Mouse (Mus musculus) cerebellum, adult 11 months (tissue): ENCODE measurements at regions not wholly inside any gene's neighbourhood (a gene's known extent, or its start where the extent isn't known, plus 50 kb on each side); places are given as distances from the start of the nearest gene placed in this dataset.

ENCODE experiments used
- DNase-seq: peaks from one replicate; pipeline ENCODE4 v3.0.0; 2022

DNA sequence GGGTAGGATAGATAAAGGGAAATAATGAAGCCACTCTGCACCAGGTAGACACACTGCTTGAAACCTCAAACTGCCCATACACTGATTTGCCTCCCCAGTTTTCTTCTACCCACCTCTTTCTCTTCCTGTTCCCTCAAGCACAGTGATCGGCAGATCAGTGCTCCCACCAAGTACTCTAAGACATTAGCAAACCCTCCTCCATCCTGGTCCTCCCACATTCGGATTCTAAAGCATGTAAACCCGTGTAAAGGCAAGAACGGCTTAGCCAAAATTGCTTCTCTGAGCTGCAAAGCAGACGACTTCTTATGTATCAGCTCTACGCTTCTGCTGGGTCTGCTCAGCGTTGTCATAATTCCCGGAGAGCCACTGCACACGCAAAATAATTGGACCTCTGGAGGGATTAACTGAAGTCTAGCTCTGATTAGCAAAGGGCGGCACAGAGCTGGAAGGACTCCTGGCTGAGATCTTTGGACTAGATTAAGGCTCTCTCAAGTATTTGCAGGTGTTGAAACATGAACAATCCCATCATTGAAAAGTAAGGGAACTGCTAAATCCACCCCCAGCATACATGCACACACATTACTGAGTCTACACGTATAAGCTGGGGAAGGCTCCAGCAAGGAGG is 67.2 kb downstream of the Mtx3 start:
- no peak for DNase-seq

- no peak for DNase-seq
Measured at GRCm38 (mm10) chr13:92912661-92913060, 68.1 kb downstream of the Mtx3 start.

DNA sequence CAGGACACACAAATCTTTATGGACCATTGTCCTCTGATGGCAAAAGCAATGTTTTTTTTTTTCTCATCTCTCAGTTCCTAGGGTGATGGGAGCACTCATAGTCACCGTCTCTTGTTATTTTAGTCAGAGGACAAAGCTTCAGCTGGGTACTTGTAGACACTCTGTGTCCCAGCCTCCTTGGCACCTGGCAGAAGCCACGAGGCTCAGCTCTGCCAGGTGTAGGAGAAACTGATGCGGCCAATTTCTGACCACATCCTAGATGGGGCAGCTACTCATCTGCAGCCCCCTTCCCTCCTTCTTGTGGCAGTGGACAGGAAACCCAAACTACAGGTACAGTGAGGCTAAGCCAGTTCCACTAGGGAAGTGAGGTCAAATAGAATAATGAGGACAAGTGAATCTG is 70.1 kb downstream of the Mtx3 start:
- no peak for DNase-seq

- peak; percentile 73 for DNase-seq
Measured at GRCm38 (mm10) chr13:92915221-92915839, 70.8 kb downstream of the Mtx3 start.

DNA sequence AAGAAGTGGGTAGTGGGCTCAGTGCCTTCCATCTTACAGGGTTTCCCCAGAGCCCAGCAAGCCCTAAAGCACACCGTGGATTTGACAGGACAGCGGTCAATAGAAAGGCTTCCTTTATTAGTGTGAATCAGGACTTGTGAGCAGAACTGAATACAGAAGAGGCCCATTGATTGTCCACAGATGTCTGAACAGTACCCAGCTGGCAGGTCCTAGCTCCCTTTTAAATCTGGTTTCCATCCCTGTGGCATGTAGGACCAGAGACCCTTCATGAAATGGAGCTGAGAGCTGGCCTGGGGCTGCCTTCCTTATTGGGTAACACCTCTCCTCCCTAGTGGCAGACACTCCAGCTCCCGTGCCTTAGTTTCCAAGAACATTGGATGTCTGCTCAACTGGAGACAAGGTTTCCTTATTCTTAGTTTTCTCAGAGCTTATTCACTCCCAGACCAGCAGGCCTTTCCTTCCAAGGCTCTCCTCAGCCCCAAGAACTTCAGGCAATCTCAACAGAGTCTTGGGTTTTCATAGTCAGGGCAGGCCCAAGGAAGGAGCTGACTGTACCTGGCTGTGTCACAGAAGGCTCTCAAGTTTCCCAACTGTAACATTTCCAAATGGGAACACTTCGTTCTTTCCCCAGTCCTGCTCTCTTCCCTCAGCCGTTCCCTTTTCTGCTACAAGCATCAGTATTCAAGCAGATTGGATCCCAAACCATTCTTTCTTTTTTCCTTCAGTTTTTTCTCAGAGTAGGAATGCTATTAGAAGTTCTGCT is 71.6 kb downstream of the Mtx3 start:
- no peak for DNase-seq

DNA sequence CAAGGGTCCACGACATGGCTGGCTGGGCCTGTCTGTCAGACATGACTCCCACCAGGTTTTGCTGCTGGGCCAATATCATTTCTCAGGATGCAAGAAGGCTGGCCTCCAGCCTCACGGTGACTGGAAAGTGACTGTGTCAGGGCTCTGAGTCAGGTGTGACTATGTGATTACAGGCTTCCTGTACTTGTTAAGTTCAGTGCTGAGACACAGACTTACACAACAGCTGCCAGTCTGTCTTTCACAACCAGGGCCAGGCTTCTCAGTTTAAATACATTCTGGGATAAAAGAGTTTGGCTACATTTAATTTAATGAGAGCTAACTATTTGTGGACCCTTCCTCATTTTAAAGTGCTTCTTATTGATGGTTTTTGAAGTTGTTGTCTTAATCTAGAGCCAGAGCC is 75.3 kb downstream of the Mtx3 start:
- DNase-seq, result no peak

DNA sequence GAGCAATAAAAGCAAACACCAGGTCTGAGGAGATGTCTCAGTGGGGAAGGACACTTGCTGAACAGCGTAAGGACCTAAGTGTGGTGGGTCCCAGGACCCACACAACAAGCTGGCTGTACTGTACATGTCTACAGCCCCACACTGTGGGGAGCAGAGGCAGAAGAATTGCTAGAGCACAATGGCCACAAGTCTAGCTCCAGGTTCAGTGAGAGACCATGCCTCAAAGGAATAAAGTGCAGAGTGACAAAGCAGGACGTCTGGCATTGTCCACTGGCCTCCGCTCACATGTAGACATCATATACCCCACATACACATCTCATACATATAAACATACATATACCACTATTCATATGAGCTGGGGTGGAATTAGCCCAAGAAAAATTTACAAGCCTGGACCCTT is 77.4 kb downstream of the Mtx3 start:
- no peak for DNase-seq

GRCm38 (mm10) chr13:92923496-92923895 is 78.9 kb downstream of the Mtx3 start:
- no peak for DNase-seq

DNA sequence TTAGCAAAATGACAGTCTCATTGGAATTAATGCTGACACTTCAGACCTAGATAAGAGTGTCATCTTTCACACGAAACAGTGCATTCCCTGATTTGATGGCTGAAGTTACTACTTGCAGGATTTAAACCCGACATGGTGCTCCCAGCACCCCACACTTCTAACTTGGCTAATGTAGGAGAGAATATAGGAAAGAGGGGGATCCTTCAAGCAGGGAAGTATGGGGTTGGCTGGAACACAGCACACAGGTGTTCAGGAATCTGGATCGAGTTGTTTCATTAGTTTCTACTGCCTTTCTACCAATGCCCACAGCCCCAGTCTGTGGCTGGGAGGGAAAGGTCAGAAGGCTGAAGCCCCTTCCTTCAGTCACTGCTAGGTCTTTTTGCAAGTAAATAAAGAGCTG is 79.5 kb downstream of the Mtx3 start:
- no peak for DNase-seq

GRCm38 (mm10) chr13:92925196-92925595 is 80.6 kb downstream of the Mtx3 start:
- DNase-seq, result no peak

DNA sequence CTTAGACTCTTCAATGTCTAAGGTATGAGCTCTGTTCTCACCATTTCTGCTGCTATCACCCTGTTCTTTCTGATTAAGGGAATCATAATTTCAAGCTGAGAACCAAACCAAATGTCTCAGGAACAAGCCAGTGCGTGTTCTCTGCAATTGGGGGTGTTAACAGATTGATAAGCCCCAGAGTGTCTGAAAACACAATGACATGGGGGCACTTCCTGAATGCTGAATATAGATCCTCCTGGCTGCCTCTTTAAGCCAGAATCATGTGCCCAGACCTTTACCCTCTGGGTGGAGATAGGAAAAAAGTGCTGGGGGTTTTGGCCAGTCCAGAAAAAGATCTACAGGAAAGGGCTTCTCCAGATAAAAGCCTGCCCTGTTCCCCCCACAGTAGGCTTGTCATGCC is 84.0 kb downstream of the Mtx3 start:
- DNase-seq, result no peak

DNA sequence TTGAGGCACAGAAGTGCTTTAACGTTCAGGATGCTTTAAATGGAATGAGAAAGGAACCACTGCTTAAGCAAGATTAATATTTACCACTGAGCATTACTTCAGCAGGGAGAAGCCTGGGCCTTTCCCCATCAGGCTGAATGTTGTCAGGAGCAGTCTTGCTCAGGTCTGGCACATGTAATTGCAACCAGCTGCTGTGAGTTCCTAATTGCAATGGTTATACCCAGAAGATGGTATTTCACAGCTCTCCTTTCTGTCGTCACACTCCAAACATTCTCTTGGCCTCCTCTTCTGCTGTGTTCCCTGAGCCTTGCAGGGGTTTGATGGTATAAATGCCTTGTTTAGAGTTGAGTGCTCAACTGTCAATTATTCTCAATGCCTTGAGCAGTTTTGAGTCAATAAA is 87.1 kb downstream of the Mtx3 start:
- DNase-seq, result no peak

DNA sequence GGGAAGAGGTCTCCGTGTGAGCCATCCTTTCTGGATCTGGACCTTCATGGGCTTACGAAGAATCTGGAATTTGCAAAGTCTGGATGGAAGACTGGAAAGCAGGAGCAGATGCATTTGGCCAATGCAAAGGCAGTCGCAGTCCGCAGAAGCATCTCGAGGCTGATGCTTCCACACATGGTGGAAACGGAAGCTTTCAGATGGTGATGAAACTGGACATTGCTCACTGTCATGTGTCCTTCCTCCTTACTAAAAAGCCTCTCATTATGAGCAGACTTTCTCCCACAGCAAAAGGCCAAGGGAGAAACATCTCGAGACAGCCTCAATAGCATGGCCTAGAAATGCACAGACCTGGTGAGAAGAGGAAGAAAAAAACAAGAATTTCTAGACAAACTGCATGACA is 94.5 kb downstream of the Mtx3 start:
- no peak for DNase-seq

- no peak for DNase-seq
Measured at GRCm38 (mm10) chr13:92940610-92941009, 96.0 kb downstream of the Mtx3 start.

DNA sequence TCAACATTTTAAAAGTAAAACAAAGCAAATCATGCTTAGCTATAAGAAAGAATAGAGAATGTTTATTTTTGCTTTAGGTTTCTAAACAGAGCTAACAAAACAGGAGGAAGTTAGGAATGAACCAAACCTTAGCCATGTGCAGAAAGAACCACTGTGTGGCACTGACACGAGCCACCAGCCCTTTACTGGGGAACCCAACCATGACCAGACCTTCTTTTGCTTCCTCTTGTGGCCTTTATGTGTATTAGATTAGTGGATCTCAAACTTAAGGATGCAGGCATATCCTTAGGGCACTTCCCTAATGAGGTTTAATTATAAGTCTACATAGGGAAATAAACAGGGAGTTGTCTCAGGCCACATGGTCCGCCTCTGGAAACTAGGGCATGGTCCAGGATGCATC is 104.0 kb downstream of the Mtx3 start:
- DNase-seq, result no peak

DNA sequence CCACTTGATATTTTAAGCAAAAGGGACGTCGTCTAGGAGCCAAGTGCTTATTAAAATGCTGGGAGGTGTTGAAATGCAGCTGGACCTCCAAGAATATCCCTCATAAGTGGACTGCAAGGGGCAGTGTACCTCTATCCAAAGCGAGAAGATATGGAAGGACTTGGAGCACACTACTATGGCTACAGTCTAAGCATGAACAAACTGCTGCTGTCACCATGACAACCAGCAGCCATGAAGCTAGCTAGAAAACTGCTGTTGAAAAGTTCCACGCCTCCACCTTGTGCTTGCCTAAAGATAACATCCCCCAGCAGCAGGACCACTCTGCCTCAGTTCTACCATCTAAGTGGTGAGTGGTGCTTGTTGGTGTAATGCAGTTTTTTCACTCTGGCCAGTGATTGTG is 115.5 kb downstream of the Mtx3 start:
- no peak for DNase-seq

- DNase-seq, result no peak
Measured at GRCm38 (mm10) chr13:92962625-92963024, 118.1 kb downstream of the Mtx3 start.

- no peak for DNase-seq
Measured at GRCm38 (mm10) chr13:92963351-92963895, 118.9 kb downstream of the Mtx3 start.

- no peak for DNase-seq
Measured at GRCm38 (mm10) chr13:92964213-92964743, 119.7 kb downstream of the Mtx3 start.

DNA sequence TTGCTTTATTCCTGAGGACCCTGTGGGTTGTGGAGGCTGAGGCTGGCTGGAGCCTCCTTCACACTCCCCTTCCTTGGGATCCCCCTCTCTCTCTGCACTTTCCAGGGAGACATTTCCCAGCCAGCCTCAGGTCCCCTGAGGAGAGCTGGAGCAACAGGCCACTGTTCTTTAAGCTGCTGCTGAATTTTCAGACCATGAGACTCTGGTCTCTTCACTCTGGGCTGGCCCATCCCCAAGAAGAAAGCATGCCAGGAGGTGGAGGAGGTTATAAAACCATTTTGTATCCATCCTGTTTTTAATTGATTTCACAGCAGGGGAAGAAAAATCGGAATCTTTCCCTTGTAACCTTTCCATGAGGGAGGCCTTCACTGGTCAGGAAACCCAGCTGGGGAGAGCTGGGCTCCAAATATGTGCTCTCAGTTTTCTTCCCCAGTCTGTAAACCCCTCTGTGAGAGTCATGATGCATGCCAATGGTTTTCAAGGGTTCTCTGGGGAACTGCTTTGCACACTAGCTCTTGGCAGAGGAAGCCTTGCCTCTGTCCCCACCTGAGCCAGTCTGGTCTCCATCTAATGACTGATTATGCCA is 122.6 kb downstream of the Mtx3 start:
- no peak for DNase-seq

DNA sequence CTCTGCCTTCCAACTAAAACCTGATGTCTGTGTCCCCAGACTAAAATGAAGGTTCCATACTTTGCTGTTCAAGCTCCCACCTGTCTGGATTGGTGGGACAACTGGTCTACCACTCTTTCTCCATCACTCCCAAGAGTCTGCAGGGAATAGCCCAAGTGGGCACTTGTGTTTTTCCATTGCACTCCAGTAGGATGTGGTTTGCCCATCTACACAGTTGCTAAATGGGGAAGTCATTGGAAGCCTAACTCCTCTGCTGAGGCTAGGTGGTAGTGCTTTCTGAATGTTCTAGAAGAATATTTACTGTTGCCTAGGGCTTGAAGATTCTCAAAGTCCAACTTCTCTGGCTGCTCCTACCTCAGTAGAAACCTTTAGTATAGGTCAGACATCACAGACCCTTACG is 125.0 kb downstream of the Mtx3 start:
- DNase-seq, result no peak

- no peak for DNase-seq
Measured at GRCm38 (mm10) chr13:92972891-92973290, 128.3 kb downstream of the Mtx3 start.

GRCm38 (mm10) chr13:92973791-92974190 is 129.2 kb downstream of the Mtx3 start:
- DNase-seq, result no peak
